Mouse (Mus musculus): ENCODE results near the gene Dda1. TPM values are rescaled to one million over a fixed set of nuclear protein-coding genes. Genes with fewer than 3 reads are reported as not detected.

Gene Dda1
- polyA plus RNA-seq, 1 experiment: 45.5 TPM

DNA sequence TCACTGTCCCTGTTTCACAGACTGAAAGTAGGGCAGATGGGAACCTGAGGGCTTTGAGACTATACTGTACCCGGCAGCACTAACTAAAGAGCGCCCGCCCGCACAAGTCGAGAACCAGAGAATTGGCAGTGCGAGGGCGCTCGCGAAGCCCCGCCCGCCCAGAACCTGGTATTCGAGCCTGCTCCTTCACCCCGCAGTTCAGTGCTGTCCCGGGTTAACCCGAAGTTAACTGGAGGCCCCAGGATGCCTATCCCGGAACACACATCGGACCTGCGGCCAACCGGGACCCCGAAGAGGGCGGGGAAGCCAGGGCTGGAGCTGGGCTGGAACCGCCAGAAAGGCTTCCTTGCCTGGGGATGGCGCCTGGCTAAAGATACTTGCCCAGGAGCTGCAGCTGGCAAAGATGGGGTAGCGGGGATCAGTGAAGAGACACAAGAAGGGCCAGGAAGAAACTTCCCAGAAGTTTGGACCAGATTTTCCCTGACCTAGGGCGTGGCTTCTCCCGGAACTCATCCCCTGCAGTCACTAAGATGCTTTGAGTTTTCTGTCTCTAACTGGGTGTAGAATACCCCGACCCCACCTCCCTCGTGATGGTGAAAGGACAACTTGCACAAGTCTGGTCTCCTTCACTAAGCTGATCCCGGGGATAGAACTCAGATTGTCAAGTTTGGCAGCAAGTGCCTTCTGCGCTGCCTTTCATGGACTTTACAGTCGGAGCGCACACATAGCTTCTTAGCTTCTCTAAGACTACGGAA lies 18.9 kb downstream of the Dda1 start, which contains the start of gene Gtpbp3:
Gtpbp3 (plus strand) TSS at position 413 of the 755 bp plus-strand sequence.
- H3K4me3 ChIP-seq (ENCODE audit: insufficient read depth, low read length): peak within 1 kb of the TSS; percentile 89
- no peak for TF ChIP-seq CTCF (IDR thresholded peaks at IDR 0.05; ENCODE audit: low read depth, low read length)
- no peak for TF ChIP-seq POLR2A (IDR thresholded peaks at IDR 0.05; ENCODE audit: borderline replicate concordance, low read depth, low read length)
- peak within 1 kb of the TSS; percentile 53 for H3K27ac ChIP-seq (ENCODE audit: insufficient read depth, low read depth, low read length)
- peaks cover 5% of the 10 kb centered on the region; the same call in 1 of the 2 replicates for H3K4me1 ChIP-seq (ENCODE audit: control insufficient read depth, insufficient read depth, low read length)

DNA sequence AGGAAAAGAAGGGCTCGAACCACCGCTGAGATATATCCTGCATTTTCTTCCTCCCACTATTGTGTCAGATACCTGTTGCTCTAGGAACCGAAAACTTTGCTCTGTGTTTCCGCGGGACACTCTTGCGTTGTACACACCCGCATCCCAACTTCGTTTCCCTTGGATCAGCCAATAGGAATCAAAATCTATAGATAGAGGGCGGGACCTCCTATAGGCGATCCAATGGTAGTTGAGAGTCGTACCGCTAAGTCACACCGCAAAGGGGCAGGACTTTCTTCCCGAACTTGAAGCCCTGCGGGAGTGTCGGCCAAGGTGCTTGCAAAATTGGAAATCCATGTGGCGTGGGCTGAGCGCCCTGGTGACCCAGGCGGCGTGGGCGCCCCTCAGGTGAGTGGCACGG lies 19.5 kb downstream of the Dda1 start:
- TF ChIP-seq CTCF (IDR thresholded peaks at IDR 0.05; ENCODE audit: low read depth, low read length): no peak
- no peak for TF ChIP-seq POLR2A (IDR thresholded peaks at IDR 0.05; ENCODE audit: borderline replicate concordance, low read depth, low read length)

GRCm38 (mm10) chr8:71495039-71495438 lies 26.0 kb downstream of the Dda1 start:
- H3K4me3 ChIP-seq (ENCODE audit: insufficient read depth, low read length): no peak overlapping the region
- no peaks in the 10 kb centered on the region for H3K4me1 ChIP-seq (ENCODE audit: control insufficient read depth, insufficient read depth, low read length)
- TF ChIP-seq CTCF (IDR thresholded peaks at IDR 0.05; ENCODE audit: low read depth, low read length) (peak; percentile 51), POLR2A (IDR thresholded peaks at IDR 0.05; ENCODE audit: borderline replicate concordance, low read depth, low read length) (no peak)
- H3K27ac ChIP-seq (ENCODE audit: insufficient read depth, low read depth, low read length): no peak overlapping the region

More for the DNA sequence above, 19.5 kb downstream of the Dda1 start:
- Histone ChIP-seq H3K4me1 (ENCODE audit: control insufficient read depth, insufficient read depth, low read length) (peaks cover 5% of the 10 kb centered on the region; the same call in 1 of the 2 replicates), H3K27ac (ENCODE audit: insufficient read depth, low read depth, low read length) (peak overlapping the region; percentile 53), H3K4me3 (ENCODE audit: insufficient read depth, low read length) (peak overlapping the region; percentile 89)

GRCm38 (mm10) chr8:71495811-71496210 lies 26.8 kb downstream of the Dda1 start:
- TF ChIP-seq CTCF (IDR thresholded peaks at IDR 0.05; ENCODE audit: low read depth, low read length) (no peak), POLR2A (IDR thresholded peaks at IDR 0.05; ENCODE audit: borderline replicate concordance, low read depth, low read length) (no peak)
- Histone ChIP-seq H3K4me1 (ENCODE audit: control insufficient read depth, insufficient read depth, low read length) (no peaks in the 10 kb centered on the region), H3K27ac (ENCODE audit: insufficient read depth, low read depth, low read length) (no peak overlapping the region)

GRCm38 (mm10) chr8:71496481-71496880 lies 27.5 kb downstream of the Dda1 start:
- Histone ChIP-seq H3K27ac (ENCODE audit: insufficient read depth, low read depth, low read length) (no peak overlapping the region), H3K4me1 (ENCODE audit: control insufficient read depth, insufficient read depth, low read length) (no peaks in the 10 kb centered on the region), H3K4me3 (ENCODE audit: insufficient read depth, low read length) (no peak overlapping the region)
- TF ChIP-seq POLR2A (IDR thresholded peaks at IDR 0.05; ENCODE audit: borderline replicate concordance, low read depth, low read length): no peak
- no peak for TF ChIP-seq CTCF (IDR thresholded peaks at IDR 0.05; ENCODE audit: low read depth, low read length)

More at GRCm38 (mm10) chr8:71495811-71496210, 26.8 kb downstream of the Dda1 start:
- H3K4me3 ChIP-seq (ENCODE audit: insufficient read depth, low read length): no peak overlapping the region

GRCm38 (mm10) chr8:71497077-71497645 lies 28.2 kb downstream of the Dda1 start:
- Histone ChIP-seq H3K27ac (ENCODE audit: insufficient read depth, low read depth, low read length) (no peak overlapping the region), H3K4me3 (ENCODE audit: insufficient read depth, low read length) (no peak overlapping the region), H3K4me1 (ENCODE audit: control insufficient read depth, insufficient read depth, low read length) (no peaks in the 10 kb centered on the region)
- TF ChIP-seq CTCF (IDR thresholded peaks at IDR 0.05; ENCODE audit: low read depth, low read length) (no peak), POLR2A (IDR thresholded peaks at IDR 0.05; ENCODE audit: borderline replicate concordance, low read depth, low read length) (no peak)

DNA sequence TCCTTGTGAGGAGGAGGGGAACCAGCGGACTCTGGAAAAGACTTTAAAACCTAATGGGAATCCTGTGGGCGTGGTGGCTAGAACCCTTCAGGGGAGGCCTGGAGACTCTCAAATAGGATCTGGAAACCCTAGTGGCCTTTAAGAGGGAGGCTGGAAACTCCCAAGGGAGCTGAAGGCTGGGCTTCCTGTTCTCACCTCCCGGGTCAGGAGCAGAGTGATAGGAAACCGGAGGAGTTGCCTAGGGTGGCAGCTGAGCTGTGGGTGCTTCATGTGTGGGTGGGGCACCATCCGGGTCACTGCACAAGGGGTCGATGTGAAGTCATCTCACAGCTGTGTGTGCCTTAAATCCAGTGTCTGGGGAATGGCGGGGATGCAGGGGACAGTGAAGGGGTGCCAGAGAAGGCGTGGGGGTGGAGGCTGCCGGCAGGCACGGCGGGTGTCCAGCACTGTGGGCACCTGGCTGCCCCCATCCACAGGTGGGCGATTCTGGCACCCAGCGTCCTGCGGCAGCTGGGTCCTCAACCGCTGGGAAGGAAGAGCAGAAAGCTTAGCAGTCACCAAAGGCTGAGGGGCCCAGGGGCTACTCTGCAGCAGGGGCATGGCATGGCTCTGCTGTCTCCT lies 29.0 kb downstream of the Dda1 start:
- Histone ChIP-seq H3K4me1 (ENCODE audit: control insufficient read depth, insufficient read depth, low read length) (no peaks in the 10 kb centered on the region), H3K4me3 (ENCODE audit: insufficient read depth, low read length) (no peak overlapping the region), H3K27ac (ENCODE audit: insufficient read depth, low read depth, low read length) (no peak overlapping the region)
- TF ChIP-seq CTCF (IDR thresholded peaks at IDR 0.05; ENCODE audit: low read depth, low read length): no peak
- no peak for TF ChIP-seq POLR2A (IDR thresholded peaks at IDR 0.05; ENCODE audit: borderline replicate concordance, low read depth, low read length)

GRCm38 (mm10) chr8:71498816-71499690 lies 30.1 kb downstream of the Dda1 start:
- Histone ChIP-seq H3K27ac (ENCODE audit: insufficient read depth, low read depth, low read length) (no peak overlapping the region), H3K4me3 (ENCODE audit: insufficient read depth, low read length) (no peak overlapping the region), H3K4me1 (ENCODE audit: control insufficient read depth, insufficient read depth, low read length) (no peaks in the 10 kb centered on the region)
- TF ChIP-seq POLR2A (IDR thresholded peaks at IDR 0.05; ENCODE audit: borderline replicate concordance, low read depth, low read length): no peak
- TF ChIP-seq CTCF (IDR thresholded peaks at IDR 0.05; ENCODE audit: low read depth, low read length): no peak

- Histone ChIP-seq H3K4me1 (ENCODE audit: control insufficient read depth, insufficient read depth, low read length) (no peaks in the 10 kb centered on the region), H3K27ac (ENCODE audit: insufficient read depth, low read depth, low read length) (no peak overlapping the region), H3K4me3 (ENCODE audit: insufficient read depth, low read length) (no peak overlapping the region)
- TF ChIP-seq POLR2A (IDR thresholded peaks at IDR 0.05; ENCODE audit: borderline replicate concordance, low read depth, low read length) (no peak), CTCF (IDR thresholded peaks at IDR 0.05; ENCODE audit: low read depth, low read length) (no peak)
Measured at GRCm38 (mm10) chr8:71504349-71504748, 35.4 kb downstream of the Dda1 start.
